Mouse (Mus musculus) common myeloid progenitor, adult 5-6 weeks (primary cell): ENCODE data around the gene Tjp1. TPM values are rescaled to one million over a fixed set of nuclear protein-coding genes. Genes with fewer than 3 reads are reported as not detected.

Experiments
- ATAC-seq: replicated peaks from 2 replicates; pipeline ENCODE4 v1.8.0; 2016; ENCODE audit warnings: low read depth, mild to moderate bottlenecking, moderate TSS enrichment, inconsistent platforms; ENCODE audit not compliant: poor library complexity, severe bottlenecking
- total RNA-seq: library from RNA; stranded (forward); fragments of 200-1000, 187-1606 nt; gene quantifications from 2 replicates; pipeline ENCODE4 v1.2.3, GENCODE M21; 2017

Gene Tjp1
- 6.5 and 6.6 TPM in 2 replicates for total RNA-seq

DNA sequence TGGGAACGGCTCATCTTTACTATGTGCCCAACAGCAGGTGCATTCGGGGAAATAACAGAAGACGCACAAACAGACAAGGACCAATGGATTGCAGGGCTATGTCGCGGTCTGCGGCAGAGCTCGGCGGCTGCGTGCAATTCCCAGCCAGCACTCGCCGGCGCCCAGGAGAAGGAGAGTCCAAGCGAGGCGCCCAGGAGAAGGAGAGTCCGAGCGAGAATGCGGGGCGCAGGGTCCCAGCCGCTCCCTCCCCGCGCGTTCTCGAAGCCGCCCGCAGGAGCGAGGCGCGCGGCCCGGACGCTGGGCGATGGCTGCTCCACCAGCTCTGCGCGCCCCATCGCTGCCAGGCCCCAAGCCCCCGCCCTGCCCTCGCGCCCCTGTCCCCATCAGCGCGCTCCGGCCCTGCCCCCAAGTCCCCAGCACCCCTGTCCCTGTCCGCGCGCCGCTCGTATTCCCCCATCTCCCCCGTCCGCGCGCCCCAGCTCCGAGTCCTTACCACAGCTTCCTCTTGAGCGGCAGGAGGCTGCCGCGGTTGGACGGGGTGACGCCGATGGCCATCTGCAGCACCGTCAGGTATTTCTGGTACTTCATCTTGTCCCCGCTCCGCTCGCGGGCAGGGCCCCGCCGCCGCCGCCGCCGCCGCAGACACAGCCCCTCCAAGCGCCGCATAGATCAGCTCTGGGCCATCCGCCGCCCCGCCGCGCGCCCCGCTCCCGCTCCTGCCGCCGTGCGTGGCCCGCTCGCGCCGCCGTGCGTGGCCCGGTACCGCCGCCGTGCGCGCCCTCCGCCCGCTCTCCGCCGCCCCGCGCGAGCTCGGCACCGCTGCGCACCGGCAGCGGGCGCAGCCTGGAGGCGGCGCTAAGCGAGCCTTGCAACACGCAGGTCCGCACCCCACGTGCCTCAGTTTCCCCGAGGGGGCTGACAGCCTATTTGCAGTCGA is at the start of gene Tjp1:
Gene Tjp1, minus strand, starts transcription at position 711 of the 937 bp plus-strand sequence.
- peak; percentile 68; the same call in 1 of the 2 replicates for ATAC-seq

GRCm38 (mm10) chr7:65577118-65577517 is 49.5 kb upstream of the Tjp1 start:
- ATAC-seq: no peak

DNA sequence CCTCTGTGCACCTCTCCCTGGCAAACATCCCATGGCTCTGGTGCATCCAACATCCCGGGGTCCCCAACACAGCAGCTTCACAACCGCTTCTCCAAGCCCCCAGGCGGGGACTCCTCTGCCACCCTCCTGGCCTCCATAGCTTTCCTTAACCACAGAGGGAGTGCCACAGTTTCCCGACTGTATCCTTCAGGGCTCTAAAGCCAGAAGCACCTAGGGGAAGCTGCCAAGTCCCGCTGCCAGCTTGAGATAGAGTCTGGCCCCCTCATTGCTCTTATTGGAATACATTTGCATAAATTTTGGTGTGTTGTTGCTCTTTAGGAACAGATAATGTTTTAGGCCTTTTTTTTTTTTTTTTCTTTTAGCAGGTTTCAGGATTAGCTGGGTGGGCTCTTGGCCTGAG is 45.1 kb upstream of the Tjp1 start:
- ATAC-seq: no peak

GRCm38 (mm10) chr7:65570691-65571090 is 43.1 kb upstream of the Tjp1 start:
- ATAC-seq: no peak

DNA sequence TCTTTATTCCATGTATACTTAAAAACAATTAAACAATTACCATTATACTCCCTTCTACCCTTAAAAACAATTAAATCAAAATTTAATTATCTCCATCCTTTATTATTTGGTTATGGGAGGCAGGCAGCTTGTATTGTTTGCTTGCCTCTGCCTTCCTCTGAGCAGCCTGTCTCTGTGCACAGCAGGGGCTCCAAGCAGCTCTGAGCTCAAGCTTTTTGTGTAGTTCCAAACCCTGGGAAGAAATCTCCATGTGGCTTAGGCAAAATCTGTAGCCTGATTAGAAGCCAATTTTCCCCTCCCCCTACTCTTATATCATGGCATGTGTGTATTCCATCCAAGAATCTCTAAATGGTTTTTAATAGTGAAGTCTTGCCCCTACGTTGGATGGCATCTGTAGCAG is 28.4 kb upstream of the Tjp1 start:
- ATAC-seq: no peak

- ATAC-seq: no peak
Measured at GRCm38 (mm10) chr7:65545741-65546140, 18.2 kb upstream of the Tjp1 start.

- no peak for ATAC-seq
Measured at GRCm38 (mm10) chr7:65532689-65533088, 5.1 kb upstream of the Tjp1 start.

- no peak for ATAC-seq
Measured at GRCm38 (mm10) chr7:65523116-65523515, 4.5 kb downstream of the Tjp1 start.

DNA sequence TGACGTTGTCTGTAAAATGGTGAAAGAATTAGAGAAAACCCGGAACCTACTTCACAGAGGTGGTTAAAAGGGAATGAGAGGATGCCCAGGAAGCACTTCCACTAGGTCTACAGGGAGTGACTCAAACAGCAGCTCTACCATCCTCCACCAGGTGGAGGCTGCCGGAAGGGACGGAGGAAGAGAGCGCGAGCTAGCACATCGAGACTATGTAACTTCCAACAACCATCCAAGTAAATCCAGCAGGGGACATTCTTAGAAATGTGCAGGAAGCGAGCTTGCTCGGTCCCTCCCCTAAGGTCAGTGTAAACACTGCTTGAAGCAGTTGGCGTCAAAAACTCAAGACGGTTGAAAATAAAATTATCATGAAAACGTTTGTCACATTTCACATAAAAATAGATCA is 5.1 kb downstream of the Tjp1 start:
- ATAC-seq: no peak

DNA sequence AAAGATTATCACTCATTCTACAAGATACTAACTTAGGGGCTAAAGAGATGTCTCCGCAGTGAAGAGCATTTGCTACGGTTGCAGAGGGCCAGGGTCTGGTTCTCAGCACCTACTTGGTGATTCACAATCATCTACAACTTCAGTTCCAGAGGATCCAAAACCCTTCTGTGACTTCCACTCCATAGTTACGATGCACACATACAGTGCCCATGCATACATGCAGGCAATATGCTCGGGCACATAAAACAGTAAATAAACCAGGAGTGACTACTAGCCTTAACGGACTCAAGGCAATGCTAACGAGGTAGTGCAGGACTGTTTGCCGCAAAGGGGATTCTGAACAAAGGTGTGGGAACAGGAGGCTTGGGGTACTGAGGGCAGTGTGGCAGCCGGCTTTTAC is 7.0 kb downstream of the Tjp1 start:
- ATAC-seq: no peak

GRCm38 (mm10) chr7:65519788-65520563 is 7.6 kb downstream of the Tjp1 start:
- peak; percentile 88 for ATAC-seq

- no peak for ATAC-seq
Measured at GRCm38 (mm10) chr7:65516903-65517302, 10.7 kb downstream of the Tjp1 start.

- ATAC-seq: no peak
Measured at GRCm38 (mm10) chr7:65513451-65514179, 14.0 kb downstream of the Tjp1 start.

DNA sequence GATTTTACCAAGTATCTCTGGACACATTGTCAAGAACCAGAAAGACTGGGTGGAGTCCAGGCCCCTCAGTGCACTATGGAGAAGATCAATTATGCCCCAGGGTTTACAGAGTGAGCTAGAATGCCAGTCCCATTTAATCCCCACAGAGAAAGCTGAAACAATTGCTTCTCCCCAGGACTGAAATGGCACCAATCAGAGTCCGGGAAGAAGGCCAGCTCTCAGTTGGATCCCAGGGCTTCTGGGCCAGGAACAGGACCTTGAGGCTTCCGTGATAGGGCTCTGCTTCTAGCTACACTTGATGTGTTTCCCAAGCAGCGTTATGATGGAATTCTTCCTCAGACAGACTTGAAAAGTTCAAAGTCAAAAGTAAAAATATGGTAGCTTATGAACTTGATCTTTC is 18.2 kb downstream of the Tjp1 start:
- ATAC-seq: no peak

GRCm38 (mm10) chr7:65507341-65507740 is 20.2 kb downstream of the Tjp1 start:
- no peak for ATAC-seq

DNA sequence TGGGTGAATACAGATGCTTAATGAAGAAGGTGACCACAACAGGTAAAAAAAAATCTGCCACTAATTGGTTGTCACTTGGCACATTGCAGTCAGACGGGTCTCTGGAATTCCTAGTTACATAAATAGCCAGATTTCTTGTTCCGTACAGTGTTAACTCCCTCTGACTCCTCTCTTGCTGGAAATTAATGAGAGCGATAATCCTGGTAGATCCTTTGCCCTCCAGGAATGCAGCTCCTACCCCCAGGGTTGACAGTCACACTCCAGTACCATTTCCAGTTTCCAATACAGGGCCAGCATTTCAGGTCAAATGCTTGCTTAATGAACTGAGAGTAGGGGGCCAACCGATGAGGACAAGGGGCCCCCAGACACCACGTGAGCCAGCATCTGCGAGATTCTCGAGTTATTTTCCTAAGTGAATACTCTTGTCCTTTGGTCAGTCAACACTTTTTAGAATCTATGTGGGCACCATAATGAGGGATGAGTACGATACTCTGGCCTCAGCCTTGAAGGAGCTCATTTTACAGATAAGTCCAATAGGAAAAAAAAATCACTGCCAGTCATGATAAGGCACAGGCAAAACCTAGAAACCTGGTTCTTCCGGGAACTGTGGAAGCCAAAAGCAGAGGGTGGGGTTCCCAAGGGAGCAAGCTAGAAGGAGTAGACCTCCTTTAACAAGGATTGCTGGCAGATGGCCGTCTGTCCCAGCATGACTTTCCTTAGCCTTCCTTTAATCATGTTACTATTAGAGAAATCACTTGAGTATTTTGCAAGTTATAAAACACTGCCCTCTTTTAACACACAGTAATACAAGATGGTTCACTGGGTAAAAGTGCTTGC is 24.9 kb downstream of the Tjp1 start:
- no peak for ATAC-seq

DNA sequence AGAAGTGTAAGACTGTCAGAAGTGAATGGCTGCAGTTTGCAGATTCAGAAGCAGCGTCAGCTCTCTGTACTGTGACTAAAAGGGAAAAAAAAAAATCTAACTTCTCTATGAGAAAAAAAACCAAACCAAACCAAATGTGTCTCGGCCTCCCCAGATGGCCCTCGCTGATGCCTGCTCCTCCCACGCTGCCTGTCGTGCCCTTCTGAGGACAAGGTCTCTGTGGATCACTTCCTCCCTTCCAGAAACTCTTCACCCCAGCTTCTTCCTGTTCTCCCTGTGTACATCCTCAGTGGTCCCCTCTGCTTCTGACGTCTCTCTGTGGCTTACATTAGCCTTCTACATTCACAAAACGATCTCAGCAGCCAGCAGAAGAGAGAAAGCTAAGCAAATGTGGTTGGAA is 26.8 kb downstream of the Tjp1 start:
- no peak for ATAC-seq

DNA sequence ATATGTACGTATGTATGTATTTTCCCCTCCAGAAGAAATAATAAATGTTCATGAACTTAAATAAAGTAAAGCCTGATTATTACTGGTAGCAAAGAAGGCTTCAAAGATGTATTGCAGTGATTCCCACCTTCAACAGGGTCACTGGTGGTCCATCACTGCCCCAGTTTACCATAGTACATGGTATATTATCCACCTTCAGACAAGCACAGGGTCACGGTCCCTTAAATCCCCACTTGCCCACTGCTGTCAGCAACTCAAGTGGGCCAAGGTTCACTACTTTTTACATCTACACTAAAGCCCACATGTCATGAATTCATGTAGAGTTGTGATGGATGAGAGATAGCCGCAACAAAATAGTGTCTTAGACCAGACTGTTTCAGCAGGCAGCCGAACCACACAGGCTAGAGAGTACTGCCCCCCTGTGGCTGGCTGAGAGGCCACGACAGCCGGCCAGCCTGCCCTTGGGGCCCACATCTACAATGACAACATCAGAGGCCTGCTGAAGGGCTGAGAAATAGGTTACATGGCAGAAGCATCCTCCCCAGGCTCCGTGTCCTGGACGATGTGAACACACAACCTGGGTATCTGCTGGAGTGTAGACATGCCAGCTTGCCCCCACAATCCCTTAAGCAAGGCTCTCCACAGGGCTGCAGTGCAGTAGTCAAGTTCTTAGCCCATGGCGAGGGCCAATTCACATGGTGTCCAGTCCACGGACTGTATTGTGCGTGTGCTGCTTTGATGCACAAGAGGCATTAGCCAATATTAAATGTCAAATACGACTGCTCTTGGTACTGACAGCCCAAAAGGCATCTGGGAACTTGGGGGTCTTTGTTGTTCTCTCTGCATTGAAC is 29.6 kb downstream of the Tjp1 start:
- ATAC-seq: peak; percentile 85

- no peak for ATAC-seq
Measured at GRCm38 (mm10) chr7:65490526-65490925, 37.1 kb downstream of the Tjp1 start.
